Mouse (Mus musculus) neural tube, embryonic 11.5 days (tissue): ENCODE results near the gene Col24a1. TPM values are rescaled to one million over a fixed set of nuclear protein-coding genes. Genes with fewer than 3 reads are reported as not detected.

ENCODE experiments used
- ATAC-seq: fragments of 200-750 bp; cut with Nextera tagmentation; 2 replicates; pipeline ENCODE4 v1.8.0; 2017; ENCODE audit warnings: moderate number of reproducible peaks, mild to moderate bottlenecking, moderate TSS enrichment, moderate library complexity; ENCODE audit not compliant: insufficient read depth, low FRiP score, low TSS enrichment
- DNase-seq: peaks from one replicate; pipeline ENCODE4 v3.0.0-alpha.2; 2015; ENCODE audit warnings: low spot score
- H3K27ac ChIP-seq: fragments of 300-500 bp; sonication (generic); 2 replicates; pipeline ENCODE4 v1.5.1; 2014; ENCODE audit warnings: low read depth, mild to moderate bottlenecking, low read length
- H3K27me3 ChIP-seq: fragments of 300-500 bp; sonication (generic); 2 replicates; pipeline ENCODE4 v1.6.1; 2014; ENCODE audit warnings: mild to moderate bottlenecking, low read length, mixed read lengths; ENCODE audit not compliant: control insufficient read depth, insufficient read depth
- H3K36me3 ChIP-seq: fragments of 300-500 bp; sonication (generic); 2 replicates; pipeline ENCODE4 v1.6.1; 2014; ENCODE audit warnings: mild to moderate bottlenecking, low read length, moderate library complexity, mixed read lengths; ENCODE audit not compliant: control insufficient read depth, insufficient read depth
- H3K4me1 ChIP-seq: fragments of 300-500 bp; sonication (generic); 2 replicates; pipeline ENCODE4 v1.6.1; 2014; ENCODE audit warnings: low read length, mixed read lengths; ENCODE audit not compliant: control insufficient read depth, insufficient read depth
- H3K4me2 ChIP-seq: fragments of 300-500 bp; sonication (generic); 2 replicates; pipeline ENCODE4 v1.6.1; 2014; ENCODE audit warnings: low read depth, mild to moderate bottlenecking, moderate library complexity
- H3K4me3 ChIP-seq: fragments of 300-500 bp; sonication (generic); 2 replicates; pipeline ENCODE4 v1.5.1; 2014; ENCODE audit warnings: low read depth, low read length
- H3K9ac ChIP-seq: fragments of 300-500 bp; sonication (generic); 2 replicates; pipeline ENCODE4 v1.6.1; 2014; ENCODE audit warnings: mild to moderate bottlenecking, low read length
- H3K9me3 ChIP-seq: fragments of 300-500 bp; sonication (generic); 2 replicates; pipeline ENCODE4 v1.6.1; 2016; ENCODE audit warnings: low read length; ENCODE audit not compliant: control insufficient read depth
- WGBS: fragments of 180-500 bp; shearing (Covaris S2); extraction: QIAGEN DNeasy Blood & Tissue Kit; methylation state at CpG from one replicate; pipeline ENCODE4 v1.1.7; 2014; 5-methylcytosine and 5-hydroxymethylcytosine counted together
- polyA plus RNA-seq: library from polyadenylated mRNA; unstranded; fragments of >200 nt; fragmentation: Nextera tagmentation; extraction: Ambion mirVana; gene quantifications from 2 replicates; pipeline ENCODE4 v1.2.1, GENCODE M21; 2014

Gene Col24a1
- polyA plus RNA-seq, 1 experiment from 2014 or later, result 0.92 TPM

DNA sequence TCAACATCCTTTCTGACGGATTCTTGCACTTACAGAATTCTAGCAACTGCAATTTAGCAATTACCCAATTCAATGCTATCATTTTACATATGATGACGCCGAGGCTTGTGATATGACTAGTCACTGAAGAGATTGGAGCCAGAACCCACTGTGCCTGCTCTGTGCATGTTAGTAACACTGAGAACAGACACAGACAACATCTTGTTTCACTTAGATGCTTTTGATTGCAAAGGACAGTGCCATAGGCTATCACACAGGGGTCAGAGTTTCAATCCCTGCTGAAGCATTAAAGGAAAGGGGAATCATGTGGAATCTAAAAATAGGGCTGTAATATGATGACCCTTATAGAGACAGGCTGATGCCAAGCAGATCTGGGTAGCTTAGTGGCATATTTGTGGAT is 41.8 kb downstream of the Col24a1 start:
- no peaks in the 10 kb centered on the region for H3K36me3 ChIP-seq
- H3K4me1 ChIP-seq, result no peaks in the 10 kb centered on the region
- 87% methylated on average over 3 of the region's 3 CpGs for WGBS
- no peak overlapping the region for H3K9ac ChIP-seq
- no peaks in the 10 kb centered on the region for H3K27me3 ChIP-seq
- ATAC-seq (no peak), DNase-seq (no peak)
- no peak overlapping the region for H3K4me3 ChIP-seq
- H3K27ac ChIP-seq, result no peak overlapping the region
- H3K4me2 ChIP-seq, result no peak overlapping the region
- no peaks in the 10 kb centered on the region for H3K9me3 ChIP-seq

DNA sequence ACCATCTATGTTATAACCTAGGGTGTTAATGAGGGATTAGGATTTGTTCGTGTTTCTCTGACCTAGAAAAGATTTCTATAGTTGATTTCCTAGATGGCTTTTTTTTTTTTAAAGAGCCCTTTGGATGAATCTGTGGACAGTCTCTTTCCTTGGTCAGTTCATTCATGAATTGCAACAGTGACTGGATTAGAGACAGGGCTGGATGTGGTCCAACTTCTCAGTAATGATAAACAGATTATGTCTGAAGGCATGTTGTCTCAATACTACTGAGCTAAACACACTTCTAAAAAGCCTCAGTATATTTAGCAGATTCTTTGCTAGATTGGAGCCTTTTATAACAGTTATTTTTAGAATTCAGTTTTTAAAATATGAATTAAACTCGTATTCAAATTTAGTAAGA is 44.9 kb downstream of the Col24a1 start:
- 81% methylated on average over 2 of the region's 2 CpGs for WGBS
- Histone ChIP-seq H3K9ac (no peak overlapping the region), H3K4me2 (no peak overlapping the region), H3K36me3 (no peaks in the 10 kb centered on the region), H3K9me3 (no peaks in the 10 kb centered on the region), H3K27ac (no peak overlapping the region), H3K27me3 (no peaks in the 10 kb centered on the region), H3K4me3 (no peak overlapping the region), H3K4me1 (no peaks in the 10 kb centered on the region)
- no peak for DNase-seq
- no peak for ATAC-seq

DNA sequence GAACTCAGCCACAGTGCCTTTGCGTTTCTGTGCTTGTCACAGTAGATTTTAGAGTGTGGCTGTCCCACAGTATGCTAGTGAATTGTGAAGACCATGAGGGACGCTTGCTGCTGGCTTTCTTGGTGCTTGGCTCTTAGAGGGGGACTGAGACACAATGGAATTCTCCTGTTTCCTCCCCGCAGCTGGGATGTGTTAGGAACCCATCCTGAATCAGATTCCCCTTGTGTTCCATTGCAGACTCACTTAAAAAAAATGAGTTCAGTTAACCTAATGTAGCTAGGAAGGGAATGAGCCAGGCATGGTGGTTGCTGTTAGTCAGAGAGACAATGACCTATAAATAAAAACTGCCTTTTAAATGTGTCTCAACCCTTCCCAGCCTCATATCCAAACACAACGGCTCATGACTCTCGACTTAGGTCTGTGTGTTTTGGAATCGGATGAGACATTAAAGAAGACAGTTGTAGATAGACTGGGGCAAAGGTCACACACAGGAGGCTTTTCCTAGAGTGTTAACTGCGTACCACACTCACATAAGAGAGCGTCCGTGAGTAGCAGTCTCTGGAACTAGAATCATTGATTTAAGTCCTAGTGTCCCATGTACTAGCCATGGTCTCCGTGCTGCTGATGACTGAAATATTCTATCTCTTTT is 47.7 kb downstream of the Col24a1 start:
- H3K9ac ChIP-seq, result no peak overlapping the region
- H3K4me1 ChIP-seq, result no peaks in the 10 kb centered on the region
- H3K9me3 ChIP-seq, result no peaks in the 10 kb centered on the region
- no peak overlapping the region for H3K4me2 ChIP-seq
- no peak overlapping the region for H3K27ac ChIP-seq
- H3K36me3 ChIP-seq, result no peaks in the 10 kb centered on the region
- WGBS, result 75% methylated on average over 10 of the region's 10 CpGs
- DNase-seq (no peak), ATAC-seq (no peak)
- H3K4me3 ChIP-seq, result no peak overlapping the region
- H3K27me3 ChIP-seq, result no peaks in the 10 kb centered on the region

DNA sequence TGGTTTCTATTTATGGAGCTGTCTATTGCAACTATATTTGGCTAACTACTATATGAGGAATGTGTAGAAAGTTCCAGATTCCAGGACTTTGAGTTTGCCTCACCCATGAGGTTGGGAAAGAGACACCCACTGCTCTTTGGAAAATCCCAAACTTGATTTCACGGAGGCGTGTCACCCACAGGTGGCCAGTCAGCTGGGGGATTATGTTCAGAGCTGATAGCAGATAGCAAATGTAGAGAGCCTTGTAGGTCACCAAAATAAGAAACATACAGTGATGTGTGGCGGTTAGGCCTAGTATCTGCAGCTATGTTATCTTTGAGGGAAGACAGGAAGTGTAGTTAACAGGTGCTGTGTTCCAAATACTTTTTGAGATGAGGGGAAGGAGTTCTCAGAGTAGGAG is 56.4 kb downstream of the Col24a1 start:
- Histone ChIP-seq H3K27me3 (no peaks in the 10 kb centered on the region), H3K9me3 (no peaks in the 10 kb centered on the region), H3K27ac (no peak overlapping the region), H3K4me2 (no peak overlapping the region), H3K4me3 (no peak overlapping the region), H3K4me1 (no peaks in the 10 kb centered on the region), H3K9ac (no peak overlapping the region), H3K36me3 (no peaks in the 10 kb centered on the region)
- ATAC-seq (no peak), DNase-seq (no peak)
- WGBS, result 89% methylated on average over 3 of the region's 3 CpGs

DNA sequence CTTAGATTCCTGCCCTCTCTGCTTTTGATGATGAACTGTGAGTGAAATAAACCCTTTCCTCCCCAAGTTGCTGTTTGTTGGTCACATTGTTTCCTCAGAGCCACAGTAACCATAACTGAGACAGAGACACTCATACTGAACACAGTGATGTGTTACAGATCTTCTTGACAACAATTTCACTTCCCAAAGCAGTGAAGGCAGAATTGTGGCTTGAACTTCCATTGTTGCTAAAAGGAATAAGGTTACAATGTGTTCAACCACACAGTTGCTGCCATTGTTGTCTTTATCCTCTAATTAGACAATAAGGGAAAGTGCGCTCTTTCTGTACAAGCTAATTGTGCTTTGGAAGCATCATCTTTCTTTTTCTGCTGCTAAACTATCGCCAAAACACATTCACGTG is 61.7 kb downstream of the Col24a1 start:
- 98% methylated on average over 3 of the region's 3 CpGs for whole genome bisulfite sequencing
- Histone ChIP-seq H3K27me3 (no peaks in the 10 kb centered on the region), H3K4me3 (no peak overlapping the region), H3K4me2 (no peak overlapping the region), H3K36me3 (no peaks in the 10 kb centered on the region), H3K9ac (no peak overlapping the region), H3K9me3 (no peaks in the 10 kb centered on the region), H3K4me1 (no peaks in the 10 kb centered on the region), H3K27ac (no peak overlapping the region)
- no peak for ATAC-seq
- DNase-seq, result no peak

DNA sequence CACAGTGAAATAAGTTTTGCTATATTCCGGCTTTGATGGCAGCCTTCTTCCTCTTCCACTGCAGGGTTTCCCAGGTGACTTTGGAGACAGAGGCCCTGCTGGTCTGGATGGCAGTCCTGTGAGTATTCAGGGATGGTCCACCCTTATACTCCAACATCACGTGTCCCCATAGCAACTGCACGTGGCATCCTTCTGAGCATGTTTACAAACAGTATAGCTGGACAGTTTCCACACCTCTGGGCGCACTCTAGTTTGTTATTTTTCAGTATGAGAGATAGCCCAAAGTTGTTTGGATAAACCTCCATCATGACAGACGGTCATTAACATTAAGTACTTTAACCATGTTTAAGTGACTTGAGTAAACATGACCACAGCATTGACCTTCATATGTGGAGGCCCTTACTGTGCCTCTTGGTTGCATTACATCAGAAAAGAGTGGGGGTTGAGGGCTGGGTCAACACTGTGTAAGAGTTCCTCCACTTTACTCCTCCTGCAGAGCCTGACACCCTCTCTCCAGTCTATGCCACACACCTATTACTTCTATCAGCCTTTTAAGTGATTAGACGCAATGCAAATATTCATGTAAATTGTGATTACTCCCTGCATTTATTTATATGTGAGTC is 64.7 kb downstream of the Col24a1 start:
- H3K4me2 ChIP-seq, result no peak overlapping the region
- no peak overlapping the region for H3K27ac ChIP-seq
- no peak for ATAC-seq
- H3K9me3 ChIP-seq, result no peaks in the 10 kb centered on the region
- no peak overlapping the region for H3K9ac ChIP-seq
- H3K27me3 ChIP-seq, result no peaks in the 10 kb centered on the region
- H3K4me3 ChIP-seq, result no peak overlapping the region
- 81% methylated on average over 6 of the region's 6 CpGs for WGBS
- H3K36me3 ChIP-seq, result no peaks in the 10 kb centered on the region
- no peaks in the 10 kb centered on the region for H3K4me1 ChIP-seq
- DNase-seq, result no peak

DNA sequence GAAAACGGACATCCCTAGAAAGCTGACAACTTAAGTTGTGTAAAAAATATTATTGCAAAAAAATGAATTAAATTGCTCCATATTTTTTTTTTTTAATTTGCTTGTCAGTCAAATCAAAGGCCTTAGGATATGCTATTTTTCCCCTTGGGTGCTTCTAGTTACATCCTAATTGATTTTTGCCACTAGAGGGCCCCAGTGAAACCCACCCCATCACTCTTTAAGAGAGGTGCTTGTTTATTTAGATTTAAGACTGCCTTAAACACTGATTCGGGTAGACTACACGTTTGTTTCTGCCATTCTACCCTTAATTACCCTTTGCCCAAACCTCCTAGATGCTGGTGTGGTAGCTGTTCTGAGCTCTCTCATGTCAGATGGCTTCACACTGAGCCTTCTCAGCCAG is 73.0 kb downstream of the Col24a1 start:
- no peaks in the 10 kb centered on the region for H3K9me3 ChIP-seq
- ATAC-seq (no peak), DNase-seq (no peak)
- no peak overlapping the region for H3K9ac ChIP-seq
- H3K27ac ChIP-seq, result no peak overlapping the region
- H3K4me2 ChIP-seq, result no peak overlapping the region
- H3K4me3 ChIP-seq, result no peak overlapping the region
- WGBS, result 38% methylated on average over 3 of the region's 3 CpGs
- no peaks in the 10 kb centered on the region for H3K4me1 ChIP-seq
- H3K36me3 ChIP-seq, result no peaks in the 10 kb centered on the region
- H3K27me3 ChIP-seq, result no peaks in the 10 kb centered on the region

DNA sequence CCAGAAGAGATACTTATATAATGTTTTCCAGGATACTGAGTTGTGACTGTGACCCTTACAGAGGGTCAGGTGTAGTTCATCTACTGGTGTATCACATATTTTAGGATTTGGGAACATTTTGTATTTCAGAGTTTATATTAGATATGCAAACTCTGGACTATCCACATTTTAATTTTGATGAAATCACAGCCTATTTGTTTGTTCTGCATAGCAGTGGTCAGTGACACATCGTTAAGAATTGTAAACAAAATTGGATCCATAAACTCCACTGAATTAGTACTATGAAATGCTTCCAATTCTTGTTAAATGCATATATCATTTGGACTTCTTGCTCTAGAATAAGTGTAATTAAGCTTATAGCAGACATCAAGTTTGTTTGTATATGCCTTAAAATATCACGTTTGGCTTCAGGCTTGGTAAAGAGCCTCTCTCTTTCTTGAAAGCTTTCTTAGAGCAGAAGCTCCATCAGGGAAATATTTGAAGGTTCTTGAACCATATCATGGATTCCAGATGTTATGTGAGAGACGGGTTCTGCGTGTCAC is 75.0 kb downstream of the Col24a1 start:
- no peaks in the 10 kb centered on the region for H3K36me3 ChIP-seq
- no peaks in the 10 kb centered on the region for H3K4me1 ChIP-seq
- H3K9ac ChIP-seq, result no peak overlapping the region
- no peak for ATAC-seq
- H3K27ac ChIP-seq, result no peak overlapping the region
- 74% methylated on average over 4 of the region's 4 CpGs for WGBS
- no peak overlapping the region for H3K4me3 ChIP-seq
- no peaks in the 10 kb centered on the region for H3K9me3 ChIP-seq
- no peak for DNase-seq
- no peaks in the 10 kb centered on the region for H3K27me3 ChIP-seq
- no peak overlapping the region for H3K4me2 ChIP-seq

DNA sequence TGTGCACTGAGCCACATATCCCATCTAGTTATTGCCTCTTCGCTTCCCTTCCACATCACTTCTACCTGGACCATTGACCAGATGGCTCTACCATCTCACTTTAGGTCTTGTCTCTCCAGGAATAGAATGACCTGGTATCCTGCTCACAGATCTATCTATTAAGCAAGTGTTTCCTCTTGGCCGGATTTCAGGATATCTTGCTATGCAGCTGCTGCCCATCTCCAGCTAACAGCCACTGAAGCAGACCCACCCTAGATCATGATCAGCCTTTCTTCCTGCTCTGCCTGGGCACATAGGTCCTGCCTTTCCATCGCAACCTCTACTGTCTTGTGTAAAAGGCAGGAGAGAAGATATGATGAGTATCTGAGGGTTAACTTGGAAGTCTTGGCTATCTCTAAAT is 84.0 kb downstream of the Col24a1 start:
- H3K36me3 ChIP-seq, result no peaks in the 10 kb centered on the region
- no peaks in the 10 kb centered on the region for H3K27me3 ChIP-seq
- ATAC-seq (no peak), DNase-seq (no peak)
- H3K4me3 ChIP-seq, result no peak overlapping the region
- H3K27ac ChIP-seq, result no peak overlapping the region
- H3K9me3 ChIP-seq, result no peaks in the 10 kb centered on the region
- H3K9ac ChIP-seq, result no peak overlapping the region
- 89% methylated on average over 3 of the region's 3 CpGs for WGBS
- no peaks in the 10 kb centered on the region for H3K4me1 ChIP-seq
- H3K4me2 ChIP-seq, result no peak overlapping the region
